Mouse (Mus musculus) myocyte (in vitro differentiated cells): ENCODE results near the gene Cbarp.

Experiments used
- CEBPB ChIP-seq: IDR thresholded peaks from 2 replicates; pipeline ENCODE4 v1.6.1; 2011; ENCODE audit warnings: mild to moderate bottlenecking, moderate library complexity; ENCODE audit not compliant: poor library complexity, insufficient read depth, severe bottlenecking
- MAX ChIP-seq: IDR thresholded peaks from one replicate; pipeline ENCODE4 v1.6.1; 2011; ENCODE audit warnings: low read depth, mild to moderate bottlenecking, control low read depth
- POLR2A ChIP-seq: IDR thresholded peaks from one replicate; pipeline ENCODE4 v1.6.1; 2011; ENCODE audit warnings: low read depth, mild to moderate bottlenecking, control low read depth, moderate library complexity; ENCODE audit not compliant: insufficient read length

DNA sequence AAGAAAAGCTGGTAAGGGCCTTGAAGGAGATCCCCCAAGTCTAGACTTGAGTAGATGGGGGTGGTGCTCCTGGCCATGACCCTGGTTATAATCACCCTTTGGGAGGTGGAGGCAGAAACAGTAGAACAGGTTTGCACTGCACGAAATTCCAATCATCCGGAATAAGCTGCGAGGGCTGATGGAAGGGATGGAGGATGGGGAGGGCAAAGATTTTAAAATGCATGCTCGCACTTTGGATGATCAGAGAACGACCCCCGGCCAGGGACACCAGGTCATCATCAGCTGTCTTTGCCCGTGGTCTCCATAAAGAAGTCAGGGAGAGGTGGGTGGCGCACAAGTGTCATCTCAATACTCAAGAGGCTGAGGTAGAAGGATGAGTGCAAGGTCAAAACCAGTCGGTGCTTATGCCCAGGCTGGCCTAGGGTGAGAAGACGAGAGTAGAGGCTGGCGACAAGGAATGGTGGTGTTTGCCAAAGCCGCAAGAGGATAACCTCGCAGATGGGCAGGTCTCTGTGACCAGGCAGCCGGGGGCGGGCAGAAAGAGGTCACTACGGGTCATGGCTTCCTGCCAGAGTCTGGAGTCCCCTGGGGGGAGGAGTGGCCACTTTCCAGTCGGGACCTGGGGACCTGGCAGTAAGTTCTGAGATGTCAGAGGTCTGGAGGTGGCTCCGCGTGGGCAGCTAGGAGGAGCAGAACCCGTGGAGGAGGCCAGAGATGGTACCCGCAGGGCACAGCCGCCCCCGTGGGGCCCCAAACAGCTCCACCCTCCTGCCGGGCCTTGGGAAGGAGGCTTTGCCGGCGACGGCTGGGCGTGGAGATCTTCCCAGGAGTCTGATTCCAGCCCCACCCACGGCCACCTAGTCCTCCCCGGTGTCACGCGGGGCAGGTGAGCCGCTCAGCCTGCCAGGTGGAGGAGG, 20.1 kb upstream of the Cbarp start:
- TF ChIP-seq POLR2A (peak; percentile 65), MAX (no peak), CEBPB (no peak)
